Mouse (Mus musculus): ENCODE results near the gene Agpat2.

DNA sequence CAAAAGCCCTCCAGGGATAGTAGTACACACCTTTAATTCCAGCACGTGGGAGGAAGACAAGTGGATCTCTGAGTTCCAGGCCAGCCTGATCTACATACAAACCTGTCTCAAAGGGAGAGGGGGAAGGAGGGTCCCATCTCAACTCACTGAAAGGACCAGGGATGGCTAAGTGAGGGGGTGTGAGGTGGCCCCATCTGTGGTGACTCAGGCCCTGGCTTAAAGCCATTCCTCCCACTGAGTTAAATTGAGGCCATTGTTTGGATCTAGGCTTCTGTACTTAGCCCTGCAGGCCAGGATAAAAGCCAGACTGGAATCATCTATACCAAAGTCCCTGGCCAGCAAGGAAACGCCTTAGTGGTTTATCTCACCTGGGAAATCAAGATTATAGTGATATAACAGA, 17.0 kb upstream of the Agpat2 start:
- TF ChIP-seq POLR2A (IDR thresholded peaks at IDR 0.05; ENCODE audit: insufficient read depth, low read length) (no peak), CTCF (IDR thresholded peaks at IDR 0.05; ENCODE audit: low read depth, low read length) (no peak)
